Mouse (Mus musculus) spleen, adult 12 weeks (tissue): ENCODE measurements around the gene Rnf40.

Source experiments
- DNase-seq: peaks from one replicate; pipeline ENCODE4 v3.0.0; 2022; ENCODE audit warnings: low spot score

Gene Rnf40

GRCm38 (mm10) chr7:127588011-127588871 lies at the start of gene Rnf40, which contains the start of gene Ccdc189:
Gene Rnf40, plus strand, starts transcription at chr7:127588767.
Gene Ccdc189, minus strand, starts transcription at chr7:127588595.
- DNase-seq = peak; percentile 82

GRCm38 (mm10) chr7:127541671-127542070 lies 46.9 kb upstream of the Rnf40 start:
- DNase-seq = no peak

DNA sequence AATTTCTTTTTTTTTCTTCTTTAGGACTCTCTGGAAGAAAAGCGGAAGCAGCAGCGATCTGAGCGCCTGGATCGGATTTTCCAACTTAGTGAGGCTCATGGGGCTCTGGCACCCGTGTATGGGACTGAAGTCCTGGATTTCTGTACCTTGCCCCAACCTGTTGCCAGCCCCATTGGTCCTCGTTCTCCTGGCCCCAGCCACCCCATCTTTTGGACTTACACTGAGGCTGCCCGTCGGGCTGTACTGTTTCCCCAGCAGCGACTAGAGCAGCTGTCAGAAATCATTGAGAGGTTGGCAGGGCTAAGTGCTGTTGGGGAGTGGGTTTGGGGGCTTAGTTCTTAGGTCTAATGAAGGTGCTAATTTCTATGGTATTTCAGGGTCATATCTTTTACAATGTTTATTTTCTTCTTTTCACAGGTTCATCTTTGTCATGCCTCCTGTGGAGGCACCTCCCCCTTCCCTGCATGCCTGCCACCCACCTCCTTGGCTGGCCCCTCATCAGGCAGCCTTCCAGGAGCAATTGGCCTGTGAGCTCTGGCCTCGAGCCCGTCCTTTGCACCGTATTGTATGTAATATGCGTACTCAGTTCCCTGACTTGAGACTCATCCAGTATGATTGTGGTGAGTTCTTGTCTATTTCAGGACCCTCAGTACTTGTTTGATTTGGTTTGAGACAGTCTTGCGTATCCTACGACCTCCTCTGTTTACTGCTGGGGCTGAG lies 39.3 kb upstream of the Rnf40 start:
- no peak for DNase-seq

DNA sequence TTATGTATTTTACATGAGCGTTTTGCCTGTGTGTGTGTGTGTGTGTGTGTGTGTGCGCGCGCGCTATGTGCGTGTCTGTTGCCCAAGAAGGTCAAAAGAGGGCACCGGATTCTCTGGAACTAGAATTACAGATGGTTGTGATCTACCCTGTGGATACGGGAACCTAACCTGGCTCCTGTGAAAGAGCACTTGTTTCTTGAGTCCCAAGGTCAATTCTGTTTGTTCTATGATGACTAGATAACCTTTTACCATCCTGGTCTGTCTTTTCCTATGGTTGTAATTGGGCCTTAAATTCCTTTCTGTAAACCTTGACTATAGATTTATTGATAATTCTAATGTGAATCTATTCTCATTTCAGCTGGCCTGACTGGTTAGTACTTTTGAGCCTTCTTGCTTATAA lies 37.0 kb upstream of the Rnf40 start:
- no peak for DNase-seq

DNA sequence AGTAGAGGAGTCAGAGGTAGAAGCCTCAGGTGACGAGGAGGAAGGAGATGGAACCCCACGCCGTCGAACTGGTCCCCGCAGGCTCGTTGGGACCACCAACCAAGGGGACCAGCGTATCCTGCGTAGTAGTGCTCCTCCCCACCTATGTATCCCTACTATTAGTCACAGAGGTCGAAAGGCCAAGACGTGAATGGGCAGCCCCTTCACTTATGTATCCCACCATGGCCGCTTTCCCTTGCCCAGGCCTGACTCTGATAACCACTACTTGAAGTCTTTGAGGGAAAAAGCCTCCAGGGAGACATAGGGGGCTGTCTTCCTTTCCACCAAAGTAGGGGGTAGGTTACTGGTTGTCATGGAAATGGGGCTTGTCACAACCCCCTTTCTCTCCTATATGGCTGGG lies 28.0 kb upstream of the Rnf40 start:
- no peak for DNase-seq

- no peak for DNase-seq
These were observed 27.2 kb upstream of the Rnf40 start, which contains the start of gene Tmem265 for GRCm38 (mm10) chr7:127561340-127561858. Gene Tmem265, plus strand, starts transcription at chr7:127561390.

- no peak for DNase-seq
These were observed 24.0 kb upstream of the Rnf40 start for GRCm38 (mm10) chr7:127564381-127565150.

DNA sequence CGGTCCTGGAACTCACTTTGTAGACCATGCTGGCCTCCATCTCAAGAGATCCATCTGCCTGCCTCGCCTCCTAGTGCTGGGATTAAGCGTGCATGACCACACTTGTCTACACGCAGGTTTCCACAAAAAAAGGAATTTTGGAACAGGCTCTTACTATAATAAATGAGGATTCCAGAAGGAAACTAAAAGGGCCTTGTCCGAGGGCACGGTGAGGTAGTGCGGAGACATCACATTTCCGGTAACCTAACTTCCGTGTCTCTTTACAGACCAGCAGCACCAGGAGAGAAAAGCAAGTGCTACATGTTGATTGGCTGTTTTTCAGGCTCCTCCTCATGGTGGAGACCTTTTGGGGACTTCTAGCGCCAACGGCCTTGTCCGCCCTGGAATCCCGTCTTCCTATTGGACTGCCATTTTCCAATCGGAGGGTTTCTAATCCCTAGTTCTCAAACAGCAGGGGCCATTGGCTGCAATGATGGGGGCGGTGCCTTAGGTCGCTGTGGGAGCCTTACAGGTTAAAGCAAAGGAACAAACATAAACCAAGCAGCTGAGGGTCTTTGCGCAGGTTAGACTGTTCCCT lies 15.6 kb upstream of the Rnf40 start, which contains the start of gene Phkg2:
TSS of gene Phkg2 (plus strand) at position 446 of the 577 bp plus-strand sequence.
- peak; percentile 82 for DNase-seq

- DNase-seq = no peak
These were observed 15.0 kb upstream of the Rnf40 start for GRCm38 (mm10) chr7:127573503-127574008.

- no peak for DNase-seq
These were observed 14.5 kb upstream of the Rnf40 start for GRCm38 (mm10) chr7:127574115-127574514.

DNA sequence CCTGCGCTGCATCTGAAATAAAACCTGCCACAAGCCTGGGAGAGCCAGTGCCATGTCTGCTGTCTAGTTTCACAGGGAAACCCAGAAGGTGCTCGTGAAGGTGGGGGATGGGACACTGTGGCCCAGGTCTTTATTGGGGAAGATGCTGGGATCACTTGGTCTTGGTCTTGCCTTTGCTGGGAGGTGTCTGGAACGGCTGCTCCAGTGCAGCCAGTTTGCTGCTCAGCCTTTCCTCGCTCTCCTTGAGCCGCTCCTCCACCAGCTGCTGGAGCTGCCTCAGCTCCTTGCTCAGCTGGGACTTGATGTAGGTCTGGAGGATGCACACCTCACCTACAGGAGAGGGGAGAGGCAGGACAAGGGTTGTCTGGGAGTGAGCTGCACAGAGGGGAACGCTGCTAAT lies 5.3 kb upstream of the Rnf40 start:
- DNase-seq = no peak

DNA sequence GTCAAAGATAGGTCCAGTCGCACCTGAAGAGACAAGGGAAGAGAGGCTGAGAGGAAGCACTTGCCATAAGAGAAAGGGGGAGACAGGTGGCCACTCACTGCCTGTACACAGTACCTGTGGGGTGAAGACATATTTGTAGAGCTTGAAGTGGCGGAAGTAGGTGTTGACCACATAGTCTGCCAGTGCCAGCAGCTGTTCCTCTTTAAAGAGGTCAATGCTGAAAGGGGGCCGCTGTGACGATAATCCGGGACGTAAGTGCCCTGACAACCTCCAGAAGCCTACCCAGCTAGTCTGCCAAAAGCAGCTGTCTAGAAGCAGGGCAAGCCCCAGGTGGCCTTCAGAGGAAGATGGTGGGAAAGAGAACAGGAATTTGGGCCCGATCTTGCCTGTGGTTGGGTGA lies 3.5 kb upstream of the Rnf40 start:
- no peak for DNase-seq

GRCm38 (mm10) chr7:127586149-127586548 lies 2.4 kb upstream of the Rnf40 start:
- DNase-seq = peak; percentile 44

DNA sequence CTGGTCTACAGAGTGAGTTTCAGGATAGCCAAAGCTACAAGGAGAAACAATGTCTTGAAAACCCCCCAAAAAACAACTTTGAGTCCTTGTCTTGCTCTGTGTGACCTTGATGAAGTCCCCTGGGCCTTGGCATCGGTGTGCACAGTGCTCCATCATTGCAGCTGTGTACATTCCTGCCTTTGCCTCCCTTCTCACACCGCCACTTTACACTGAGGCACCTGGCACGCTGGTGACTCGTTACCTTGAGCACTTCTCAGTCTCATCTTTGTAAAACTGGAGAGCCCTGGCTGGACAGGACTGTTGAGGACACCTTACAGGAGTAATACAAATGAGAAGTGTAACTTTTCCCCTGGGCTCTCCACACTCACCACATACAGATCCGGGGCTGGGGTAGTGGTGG lies 1.4 kb upstream of the Rnf40 start:
- DNase-seq = no peak

DNA sequence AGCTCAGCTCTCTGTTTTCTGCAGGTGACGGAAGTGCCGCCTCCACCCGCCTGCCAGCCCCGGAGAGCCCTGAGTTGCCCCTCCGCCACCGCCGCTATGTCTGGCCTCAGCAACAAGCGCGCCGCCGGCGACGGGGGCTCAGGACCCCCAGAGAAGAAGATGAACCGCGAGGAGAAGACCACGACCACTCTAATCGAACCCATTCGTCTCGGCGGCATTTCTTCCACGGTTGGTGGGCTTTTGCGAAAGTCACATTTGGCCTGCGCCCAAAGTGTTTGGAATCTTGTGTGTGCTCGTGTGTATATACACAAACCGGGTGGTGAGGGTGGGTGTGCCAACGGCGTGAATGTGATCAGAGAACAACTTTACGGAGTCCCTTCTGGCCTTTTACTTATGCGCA lies 334 bp downstream of the Rnf40 start:
- no peak for DNase-seq

DNA sequence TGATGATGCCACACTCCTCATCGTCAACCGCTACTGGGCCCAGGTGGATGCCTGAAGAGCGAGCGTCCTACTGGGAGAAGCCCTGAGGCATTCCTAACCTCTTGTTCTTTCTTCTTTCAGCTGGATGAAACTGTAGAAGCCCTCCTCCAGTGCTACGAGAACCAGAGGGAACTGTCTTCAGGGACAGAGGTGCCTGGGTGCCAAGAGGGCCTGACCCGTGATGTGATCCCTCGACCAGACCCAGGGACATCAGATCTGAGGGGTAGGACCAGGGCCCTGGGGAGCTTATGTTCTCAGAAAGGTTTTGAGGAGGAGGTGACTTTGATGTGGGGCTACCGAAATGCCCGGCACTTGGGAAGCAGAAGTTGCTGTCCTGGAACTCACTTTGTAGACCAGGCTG lies 1.1 kb downstream of the Rnf40 start:
- no peak for DNase-seq

DNA sequence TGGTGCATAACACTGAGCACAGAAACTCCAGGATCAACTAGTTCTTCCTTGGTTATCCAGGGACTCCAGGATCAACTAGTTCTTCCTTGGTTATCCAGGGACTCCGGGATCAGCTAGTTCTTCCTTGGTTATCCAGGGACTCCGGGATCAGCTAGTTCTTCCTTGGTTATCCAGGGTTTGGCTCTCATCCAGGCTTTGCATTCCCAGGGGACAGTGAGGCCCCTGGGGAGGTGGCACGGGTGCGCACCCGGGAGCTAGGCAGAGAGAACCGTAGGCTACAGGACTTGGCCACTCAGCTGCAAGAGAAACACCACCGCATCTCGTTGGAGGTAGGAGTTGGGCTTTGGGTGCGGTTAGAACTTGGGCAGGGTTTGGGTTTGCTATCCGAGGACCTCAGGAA lies 2.5 kb downstream of the Rnf40 start:
- DNase-seq = no peak

DNA sequence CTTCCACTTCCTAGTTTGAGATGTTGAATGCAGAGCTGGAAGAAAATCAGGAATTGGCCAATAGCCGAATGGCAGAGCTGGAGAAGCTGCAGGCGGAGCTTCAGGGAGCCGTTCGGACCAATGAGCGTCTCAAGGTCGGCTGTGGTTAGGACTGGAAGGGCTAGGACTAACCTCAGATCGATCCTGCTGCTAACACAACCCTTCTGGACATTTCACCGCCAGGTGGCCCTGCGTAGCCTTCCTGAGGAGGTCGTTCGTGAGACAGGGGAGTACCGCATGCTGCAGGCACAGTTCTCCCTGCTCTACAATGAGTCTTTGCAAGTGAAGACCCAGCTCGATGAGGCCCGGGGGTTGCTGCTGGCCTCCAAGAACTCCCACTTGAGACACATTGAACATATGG lies 4.0 kb downstream of the Rnf40 start:
- DNase-seq = no peak

DNA sequence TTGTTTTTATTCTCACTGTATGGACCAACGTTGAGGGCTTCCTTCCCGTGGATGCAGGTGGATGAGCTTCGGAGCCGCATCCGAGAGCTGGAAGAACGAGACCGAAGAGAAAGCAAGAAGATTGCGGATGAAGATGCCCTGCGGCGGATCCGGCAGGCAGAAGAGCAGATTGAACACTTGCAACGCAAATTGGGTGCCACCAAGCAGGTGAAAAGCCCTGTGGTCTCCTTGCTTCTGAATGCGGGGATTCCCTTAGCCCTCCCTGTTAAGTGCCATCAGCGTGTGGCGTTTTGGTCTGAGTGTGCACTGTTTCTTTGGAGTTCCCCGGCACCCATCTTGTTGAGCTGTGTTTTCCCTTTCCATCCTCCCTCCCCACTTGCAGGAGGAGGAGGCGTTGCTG lies 8.2 kb downstream of the Rnf40 start:
- no peak for DNase-seq

DNA sequence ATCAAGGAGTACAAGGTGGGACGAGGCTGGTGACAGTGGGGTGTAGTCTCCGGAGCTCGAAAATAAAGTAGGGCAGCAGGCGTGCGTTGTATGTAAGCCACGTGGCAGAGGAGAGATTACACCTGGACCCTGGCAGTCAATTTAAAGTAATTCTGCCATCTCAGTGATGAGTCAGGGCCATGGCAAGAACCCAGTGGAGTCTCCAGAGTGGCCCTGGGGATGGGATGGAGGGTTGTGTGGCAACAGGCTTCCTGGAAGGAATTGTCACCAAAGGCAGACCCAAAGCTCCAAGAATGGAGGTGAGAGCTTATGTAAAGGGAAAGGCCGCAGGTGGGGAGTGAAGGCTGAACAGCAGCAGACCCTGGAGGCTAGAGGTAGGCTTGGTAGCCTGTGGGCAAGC lies 12.0 kb downstream of the Rnf40 start:
- no peak for DNase-seq

DNA sequence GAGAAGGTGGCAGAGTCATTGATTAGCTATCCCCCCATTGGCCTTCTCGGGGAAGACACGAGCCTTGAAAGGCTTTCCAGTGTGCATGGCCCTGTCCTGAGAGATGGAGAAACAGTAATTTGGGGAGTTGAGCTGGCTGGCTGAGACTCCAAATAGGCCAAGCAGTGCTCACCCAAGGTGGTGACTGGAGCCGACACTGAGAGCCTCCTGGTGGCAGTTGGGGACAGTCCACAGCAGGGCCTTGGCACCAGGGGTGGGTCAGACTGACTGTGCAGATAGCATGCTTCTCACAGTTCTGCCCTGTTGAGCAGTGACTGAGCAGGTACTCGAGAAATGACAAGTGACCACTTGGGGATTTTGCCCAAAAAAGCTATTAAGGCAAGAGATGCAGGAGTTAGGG lies 13.2 kb downstream of the Rnf40 start:
- no peak for DNase-seq

DNA sequence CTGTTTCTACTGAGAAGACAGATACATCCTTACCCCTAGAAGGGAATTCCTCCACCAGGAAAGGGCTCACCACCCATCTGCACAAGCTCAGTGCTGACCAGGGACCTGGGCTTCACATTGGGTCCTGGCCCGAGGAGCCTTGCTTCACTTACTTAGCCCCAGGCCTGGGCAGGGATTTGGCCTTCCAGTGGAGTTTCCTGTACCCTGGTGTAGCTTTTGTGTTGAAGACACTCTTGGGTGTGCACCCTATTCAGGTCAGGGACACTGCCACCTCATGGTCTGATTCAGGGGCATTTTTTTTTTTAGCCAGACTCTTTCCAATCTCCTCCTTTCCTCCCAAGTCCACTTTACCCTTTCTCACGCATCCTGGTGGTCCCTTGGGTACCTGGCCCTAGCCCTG lies 14.3 kb downstream of the Rnf40 start:
- DNase-seq = no peak
